Mouse (Mus musculus) CH12.LX (cell line): ENCODE measurements around the gene Angptl6.

Source experiments
- BHLHE40 ChIP-seq: IDR thresholded peaks from 2 replicates; pipeline ENCODE4 v1.6.1; 2011; ENCODE audit warnings: mild to moderate bottlenecking, low read depth, low read length, improper control_type of control experiment
- CTCF ChIP-seq, 2 experiments: IDR thresholded peaks in 1 of 2; conservative IDR thresholded peaks in 1 of 2; 2 replicates each; pipeline ENCODE4 v1.5.1; 2011 to 2012; ENCODE audit warnings: low read depth in 2 of 2, low read length in 2 of 2, improper control_type of control experiment in 1 of 2, inconsistent platforms in 1 of 2, mild to moderate bottlenecking in 1 of 2, moderate library complexity in 1 of 2
- E2F4 ChIP-seq: IDR thresholded peaks from 2 replicates; pipeline ENCODE4 v1.6.1; 2011; ENCODE audit warnings: low read depth, low read length, improper control_type of control experiment; ENCODE audit not compliant: insufficient replicate concordance
- GABPA ChIP-seq: IDR thresholded peaks from 2 replicates; pipeline ENCODE4 v1.6.1; 2012; ENCODE audit warnings: low read depth, low read length, improper control_type of control experiment, inconsistent platforms; ENCODE audit not compliant: insufficient replicate concordance
- JUND ChIP-seq: conservative IDR thresholded peaks from 2 replicates; pipeline ENCODE4 v1.6.1; 2011; ENCODE audit warnings: low read depth, low read length, improper control_type of control experiment
- MAFK ChIP-seq: IDR thresholded peaks from 2 replicates; pipeline ENCODE4 v1.6.1; 2011; ENCODE audit warnings: low read length, improper control_type of control experiment; ENCODE audit not compliant: insufficient replicate concordance
- MAX ChIP-seq: IDR thresholded peaks from 2 replicates; pipeline ENCODE4 v1.6.1; 2011; ENCODE audit warnings: low read length, improper control_type of control experiment
- MAZ ChIP-seq: IDR thresholded peaks from 2 replicates; pipeline ENCODE4 v1.6.1; 2012; ENCODE audit warnings: low read depth, mild to moderate bottlenecking, inconsistent platforms, low read length, improper control_type of control experiment, moderate library complexity
- MXI1 ChIP-seq: IDR thresholded peaks from 2 replicates; pipeline ENCODE4 v1.6.1; 2011; ENCODE audit warnings: mild to moderate bottlenecking, low read depth, low read length, improper control_type of control experiment
- POLR2A ChIP-seq: IDR thresholded peaks from 2 replicates; pipeline ENCODE4 v1.6.1; 2011; ENCODE audit warnings: low read depth, mild to moderate bottlenecking, improper control_type of control experiment, low read length
- UBTF ChIP-seq: IDR thresholded peaks from 2 replicates; pipeline ENCODE4 v1.6.1; 2012; ENCODE audit warnings: low read depth, mild to moderate bottlenecking, inconsistent platforms, low read length, improper control_type of control experiment, moderate library complexity
- ZC3H11A ChIP-seq: IDR thresholded peaks from 2 replicates; pipeline ENCODE4 v1.6.1; 2012; ENCODE audit warnings: low read depth, mild to moderate bottlenecking, inconsistent platforms, low read length, improper control_type of control experiment
- ZMIZ1 ChIP-seq: IDR thresholded peaks from 2 replicates; pipeline ENCODE4 v1.6.1; 2012; ENCODE audit warnings: low read depth, mild to moderate bottlenecking, inconsistent platforms, low read length, improper control_type of control experiment
- ZNF384 ChIP-seq: IDR thresholded peaks from 2 replicates; pipeline ENCODE4 v1.6.1; 2012; ENCODE audit warnings: low read depth, low read length, improper control_type of control experiment, inconsistent platforms

GRCm38 (mm10) chr9:20842211-20842610, 37.3 kb downstream of the Angptl6 start:
- no peak for TF ChIP-seq ZNF384
- no peak for TF ChIP-seq POLR2A
- no peak for TF ChIP-seq ZMIZ1
- TF ChIP-seq UBTF: no peak
- no peak for TF ChIP-seq MAFK
- TF ChIP-seq E2F4: no peak
- TF ChIP-seq MAX: no peak
- TF ChIP-seq JUND: no peak
- no peak for TF ChIP-seq CTCF (conservative IDR thresholded peaks at IDR 0.05 in 1 of 2, IDR thresholded peaks at IDR 0.05 in 1 of 2; ENCODE audit: low read depth in 2 of 2, low read length in 2 of 2)
- no peak for TF ChIP-seq ZC3H11A
- no peak for TF ChIP-seq MAZ
- TF ChIP-seq MXI1: no peak
- no peak for TF ChIP-seq BHLHE40
- TF ChIP-seq GABPA: no peak
